Mouse (Mus musculus) left cerebral cortex, postnatal 36 days (tissue): ENCODE data around the gene Tnrc6b. TPM values are rescaled to one million over a fixed set of nuclear protein-coding genes. Genes with fewer than 3 reads are reported as not detected.

Experiments used
- DNase-seq, 2 experiments: peaks; one replicate each; pipeline ENCODE4 v3.0.0; 2021 to 2022; ENCODE audit warnings: low spot score in 2 of 2, mixed read lengths in 1 of 2
- intact Hi-C: fragments of 180-260 bp; cut with DNase I; formaldehyde crosslinking; loops from one replicate; pipeline ENCODE4 v1.15.1; 2025
- total RNA-seq, 2 experiments: library from RNA; stranded (reverse); gene quantifications; 2 replicates each; pipeline ENCODE4 v1.2.3; 2021

Tnrc6b gene
- 100 to 1,000 TPM; 107 to 142 TPM for total RNA-seq

- DNase-seq: peak; percentile 98 to 99
- intact Hi-C loops: loop anchor here (1.0 to 10.0 kb wide), 2 partner anchors 88 to 154 kb away; no protein-coding TSS in a partner anchor
Observed at GRCm38 (mm10) chr15:80710608-80711363, at the start of gene Tnrc6b. Gene Tnrc6b (plus strand): TSS chr15:80711313.

- intact Hi-C loops: no loop called here
- no peak for DNase-seq
Observed at GRCm38 (mm10) chr15:80664444-80664843, 46.7 kb upstream of the Tnrc6b start.

- intact Hi-C loops: no loop called here
- no peak for DNase-seq
Observed at GRCm38 (mm10) chr15:80671295-80672252, 39.5 kb upstream of the Tnrc6b start, which contains the start of gene Fam83f. Gene Fam83f (plus strand): TSS chr15:80671847.

- intact Hi-C loops: no loop called here
- peak in 1 of 2 experiments; percentile 48 for DNase-seq
Observed at GRCm38 (mm10) chr15:80672810-80673209, 38.3 kb upstream of the Tnrc6b start.

- intact Hi-C loops: no loop called here
Observed at GRCm38 (mm10) chr15:80673337-80674095, 37.6 kb upstream of the Tnrc6b start.

GRCm38 (mm10) chr15:80674700-80675099 is 36.4 kb upstream of the Tnrc6b start:
- no peak for DNase-seq
- intact Hi-C loops: no loop called here

More at GRCm38 (mm10) chr15:80673337-80674095, 37.6 kb upstream of the Tnrc6b start:
- DNase-seq: no peak

- DNase-seq: peak in 1 of 2 experiments; percentile 41
- intact Hi-C loops: no loop called here
Observed at GRCm38 (mm10) chr15:80679515-80680215, 31.4 kb upstream of the Tnrc6b start.

- no peak for DNase-seq
- intact Hi-C loops: no loop called here
Observed at GRCm38 (mm10) chr15:80680347-80681030, 30.6 kb upstream of the Tnrc6b start.

GRCm38 (mm10) chr15:80681466-80681881 is 29.6 kb upstream of the Tnrc6b start:
- intact Hi-C loops: no loop called here
- DNase-seq: no peak

- intact Hi-C loops: no loop called here
- no peak for DNase-seq
Observed at GRCm38 (mm10) chr15:80682343-80682742, 28.8 kb upstream of the Tnrc6b start.

GRCm38 (mm10) chr15:80683151-80683550 is 28.0 kb upstream of the Tnrc6b start:
- DNase-seq: no peak
- intact Hi-C loops: no loop called here

- DNase-seq: no peak
- intact Hi-C loops: no loop called here
Observed at GRCm38 (mm10) chr15:80683990-80684389, 27.1 kb upstream of the Tnrc6b start.

- intact Hi-C loops: no loop called here
- DNase-seq: no peak
Observed at GRCm38 (mm10) chr15:80684786-80685602, 26.1 kb upstream of the Tnrc6b start.

GRCm38 (mm10) chr15:80685603-80685895 is 25.6 kb upstream of the Tnrc6b start:
- DNase-seq: no peak

GRCm38 (mm10) chr15:80688536-80688935 is 22.6 kb upstream of the Tnrc6b start:
- no peak for DNase-seq
- intact Hi-C loops: no loop called here

More at GRCm38 (mm10) chr15:80685603-80685895, 25.6 kb upstream of the Tnrc6b start:
- intact Hi-C loops: no loop called here

- DNase-seq: no peak
- intact Hi-C loops: loop anchor here (5.0 kb wide), 2 partner anchors 351 to 406 kb away; partner anchors contain the start of gene Cacna1i
Observed at GRCm38 (mm10) chr15:80693492-80693891, 17.6 kb upstream of the Tnrc6b start.

- peak; percentile 60 to 75 for DNase-seq
- intact Hi-C loops: loop anchor here (1.0 to 5.0 kb wide), 3 partner anchors 59 to 407 kb away; partner anchors contain the start of gene Cacna1i
Observed at GRCm38 (mm10) chr15:80694125-80694910, 16.8 kb upstream of the Tnrc6b start.
